Mouse (Mus musculus): ENCODE data around the gene Ptprm. TPM values are rescaled to one million over a fixed set of nuclear protein-coding genes. Genes with fewer than 3 reads are reported as not detected.
A peak's percentile ranks its signal among the peaks of the same experiment; 100 is the strongest.

Gene Ptprm
- total RNA-seq, 2 experiments from 2014 or later = 20.0 to 24.5 TPM

- no peak for DNase-seq (ENCODE audit: extremely low spot score in 1 of 2, low spot score in 1 of 2)
Measured at GRCm38 (mm10) chr17:67296604-67297595, 57.4 kb downstream of the Ptprm start.

GRCm38 (mm10) chr17:67290662-67291240 lies 63.5 kb downstream of the Ptprm start:
- DNase-seq (ENCODE audit: extremely low spot score in 1 of 2, low spot score in 1 of 2) = no peak

- DNase-seq (ENCODE audit: extremely low spot score in 1 of 2, low spot score in 1 of 2) = no peak
Measured at GRCm38 (mm10) chr17:67287501-67287900, 66.8 kb downstream of the Ptprm start.

GRCm38 (mm10) chr17:67281640-67282170 lies 72.6 kb downstream of the Ptprm start:
- no peak for DNase-seq (ENCODE audit: extremely low spot score in 1 of 2, low spot score in 1 of 2)

- DNase-seq (ENCODE audit: extremely low spot score in 1 of 2, low spot score in 1 of 2) = no peak
Measured at GRCm38 (mm10) chr17:67277124-67277910, 76.9 kb downstream of the Ptprm start.

- DNase-seq (ENCODE audit: extremely low spot score in 1 of 2, low spot score in 1 of 2) = peak; percentile 29 to 31
Measured at GRCm38 (mm10) chr17:67274531-67275094, 79.6 kb downstream of the Ptprm start.

- no peak for DNase-seq (ENCODE audit: extremely low spot score in 1 of 2, low spot score in 1 of 2)
Measured at GRCm38 (mm10) chr17:67272928-67273327, 81.3 kb downstream of the Ptprm start.

- DNase-seq (ENCODE audit: extremely low spot score in 1 of 2, low spot score in 1 of 2) = no peak
Measured at GRCm38 (mm10) chr17:67268475-67269080, 85.7 kb downstream of the Ptprm start.

- DNase-seq (ENCODE audit: extremely low spot score in 1 of 2, low spot score in 1 of 2) = no peak
Measured at GRCm38 (mm10) chr17:67266270-67266669, 88.0 kb downstream of the Ptprm start.

GRCm38 (mm10) chr17:67265520-67265919 lies 88.7 kb downstream of the Ptprm start:
- DNase-seq (ENCODE audit: extremely low spot score in 1 of 2, low spot score in 1 of 2) = no peak

- no peak for DNase-seq (ENCODE audit: extremely low spot score in 1 of 2, low spot score in 1 of 2)
Measured at GRCm38 (mm10) chr17:67264716-67265115, 89.5 kb downstream of the Ptprm start.

- no peak for DNase-seq (ENCODE audit: extremely low spot score in 1 of 2, low spot score in 1 of 2)
Measured at GRCm38 (mm10) chr17:67263024-67263423, 91.2 kb downstream of the Ptprm start.

GRCm38 (mm10) chr17:67260016-67260415 lies 94.2 kb downstream of the Ptprm start:
- DNase-seq (ENCODE audit: extremely low spot score in 1 of 2, low spot score in 1 of 2) = no peak

GRCm38 (mm10) chr17:67257780-67258179 lies 96.5 kb downstream of the Ptprm start:
- no peak for DNase-seq (ENCODE audit: extremely low spot score in 1 of 2, low spot score in 1 of 2)

- no peak for DNase-seq (ENCODE audit: extremely low spot score in 1 of 2, low spot score in 1 of 2)
Measured at GRCm38 (mm10) chr17:67256171-67256570, 98.1 kb downstream of the Ptprm start.

GRCm38 (mm10) chr17:67253445-67253844 lies 100.8 kb downstream of the Ptprm start:
- DNase-seq (ENCODE audit: extremely low spot score in 1 of 2, low spot score in 1 of 2) = no peak

GRCm38 (mm10) chr17:67252992-67253391 lies 101.3 kb downstream of the Ptprm start:
- DNase-seq (ENCODE audit: extremely low spot score in 1 of 2, low spot score in 1 of 2) = no peak

GRCm38 (mm10) chr17:67245273-67245875 lies 108.9 kb downstream of the Ptprm start:
- DNase-seq (ENCODE audit: extremely low spot score in 1 of 2, low spot score in 1 of 2) = no peak

- no peak for DNase-seq (ENCODE audit: extremely low spot score in 1 of 2, low spot score in 1 of 2)
Measured at GRCm38 (mm10) chr17:67242774-67243495, 111.3 kb downstream of the Ptprm start.

All from layer of hippocampus, postnatal 25 days (tissue).